Mouse (Mus musculus): ENCODE measurements at regions not wholly inside any gene's neighbourhood (a gene's known extent, or its start where the extent isn't known, plus 50 kb on each side); places are given as distances from the start of the nearest gene placed in this dataset.

DNA sequence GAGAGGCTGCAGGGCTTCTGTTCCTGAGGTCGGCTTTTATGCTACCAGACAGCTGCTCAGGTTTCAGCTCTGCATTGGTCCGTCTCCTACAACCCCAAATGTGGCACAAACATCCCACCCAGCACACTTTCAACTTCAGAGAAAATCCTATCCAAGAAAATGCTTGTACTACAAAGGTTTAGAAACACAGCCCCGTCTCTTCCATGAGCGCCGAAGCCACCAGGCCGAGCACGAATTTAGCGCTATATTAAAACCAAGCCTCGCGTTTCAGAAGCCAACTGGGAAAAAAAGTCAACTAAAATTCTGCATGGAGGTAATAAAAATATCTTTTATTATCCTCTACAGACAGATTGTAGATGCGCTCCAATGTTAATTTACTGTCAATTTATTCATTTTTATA, 198.4 kb downstream of the Rpap3 start:
- no peak overlapping the region for H3K4me3 ChIP-seq (ENCODE audit: control insufficient read depth in 1 of 2, insufficient read depth in 1 of 2, low read depth in 2 of 2, low read length in 2 of 2)
- H3K4me1 ChIP-seq (ENCODE audit: control insufficient read depth in 1 of 2, insufficient read depth in 2 of 2, low read length in 2 of 2) = peaks cover 0 to 3% of the 10 kb centered on the region in 2 experiments; a peak in 2 of 4 replicates
- H3K79me2 ChIP-seq (ENCODE audit: control insufficient read depth, insufficient read depth, low read length, poor library complexity) = no peaks in the 10 kb centered on the region
- H3K9me3 ChIP-seq (replicated peaks; ENCODE audit: insufficient read depth, low read length) = no peaks in the 10 kb centered on the region
- H3K27me3 ChIP-seq (ENCODE audit: control insufficient read depth in 1 of 2, insufficient read depth in 2 of 2, low read length in 2 of 2) = peaks cover 0 to 2% of the 10 kb centered on the region in 2 experiments; a peak in 1 of 4 replicates
- H3K9ac ChIP-seq (ENCODE audit: control insufficient read depth, low read depth, low read length, poor library complexity, severe bottlenecking) = no peak overlapping the region
- no peak overlapping the region for H3K27ac ChIP-seq (ENCODE audit: control insufficient read depth, low read depth, low read length)
- H3K36me3 ChIP-seq (ENCODE audit: control insufficient read depth in 1 of 2, insufficient read depth in 2 of 2, low read length in 2 of 2) = peaks cover 0 to 2% of the 10 kb centered on the region in 2 experiments; a peak in 1 of 4 replicates
- TF ChIP-seq SIN3A (IDR thresholded peaks at IDR 0.05; ENCODE audit: low read length) = no peak
- no peak for TF ChIP-seq UBTF (IDR thresholded peaks at IDR 0.05; ENCODE audit: borderline replicate concordance, insufficient read depth, low read depth, low read length)
- TF ChIP-seq MAFK (IDR thresholded peaks at IDR 0.05; ENCODE audit: borderline replicate concordance, low read depth, low read length) = no peak
- no peak for TF ChIP-seq POLR2AphosphoS5 (IDR thresholded peaks at IDR 0.05; ENCODE audit: borderline replicate concordance, low read depth, low read length)
- TF ChIP-seq USF1 (IDR thresholded peaks at IDR 0.05; ENCODE audit: low read depth, low read length) = no peak
- no peak for TF ChIP-seq CHD2 (IDR thresholded peaks at IDR 0.05; ENCODE audit: low read length)
- no peak for TF ChIP-seq GABPA (IDR thresholded peaks at IDR 0.05; ENCODE audit: low read depth, low read length)
- TF ChIP-seq ETS1 (IDR thresholded peaks at IDR 0.05; ENCODE audit: low read depth, low read length) = no peak
- no peak for TF ChIP-seq TBP (IDR thresholded peaks at IDR 0.05; ENCODE audit: low read depth, low read length)
- no peak for TF ChIP-seq MYB (IDR thresholded peaks at IDR 0.05; ENCODE audit: low read depth, low read length)
- no peak for TF ChIP-seq ELF1 (IDR thresholded peaks at IDR 0.05; ENCODE audit: low read depth, low read length)
- DNase-seq (ENCODE audit: low read depth, low spot score) = no peak

GRCm38 (mm10) chr15:97505715-97506114, 199.9 kb downstream of the Rpap3 start:
- H3K9me3 ChIP-seq (replicated peaks; ENCODE audit: insufficient read depth, low read length) = no peaks in the 10 kb centered on the region
- TF ChIP-seq MAFK (IDR thresholded peaks at IDR 0.05; ENCODE audit: borderline replicate concordance, low read depth, low read length) (no peak), POLR2A (IDR thresholded peaks at IDR 0.05; ENCODE audit: control insufficient read depth in 1 of 2, insufficient read depth in 1 of 2, low read depth in 1 of 2, low read length in 2 of 2, poor library complexity in 1 of 2) (no peak), HCFC1 (IDR thresholded peaks at IDR 0.05; ENCODE audit: low read depth, low read length) (no peak), CHD1 (IDR thresholded peaks at IDR 0.05; ENCODE audit: low read depth, low read length) (no peak), USF1 (IDR thresholded peaks at IDR 0.05; ENCODE audit: low read depth, low read length) (no peak), ZC3H11A (IDR thresholded peaks at IDR 0.05; ENCODE audit: low read depth, low read length) (no peak), MAX (IDR thresholded peaks at IDR 0.05; ENCODE audit: low read length) (no peak), NRF1 (IDR thresholded peaks at IDR 0.05; ENCODE audit: insufficient read depth, low read depth, low read length, poor library complexity, severe bottlenecking) (no peak), MXI1 (IDR thresholded peaks at IDR 0.05; ENCODE audit: low read depth, low read length) (no peak)

More at GRCm38 (mm10) chr15:97505715-97506114, 199.9 kb downstream of the Rpap3 start:
- H3K4me1 ChIP-seq (ENCODE audit: control insufficient read depth in 1 of 2, insufficient read depth in 2 of 2, low read length in 2 of 2) = peaks cover 0 to 13% of the 10 kb centered on the region in 2 experiments; a peak in 2 of 4 replicates
- DNase-seq (ENCODE audit: low read depth, low spot score) = no peak
- no peak overlapping the region for H3K9ac ChIP-seq (ENCODE audit: control insufficient read depth, low read depth, low read length, poor library complexity, severe bottlenecking)
- H3K36me3 ChIP-seq (ENCODE audit: control insufficient read depth in 1 of 2, insufficient read depth in 2 of 2, low read length in 2 of 2) = peaks cover 0 to 10% of the 10 kb centered on the region in 2 experiments; a peak in 2 of 4 replicates
- no peak overlapping the region for H3K27ac ChIP-seq (ENCODE audit: control insufficient read depth, low read depth, low read length)
- H3K27me3 ChIP-seq (ENCODE audit: control insufficient read depth in 1 of 2, insufficient read depth in 2 of 2, low read length in 2 of 2) = peaks cover 0 to 2% of the 10 kb centered on the region in 2 experiments; a peak in 1 of 4 replicates
- H3K79me2 ChIP-seq (ENCODE audit: control insufficient read depth, insufficient read depth, low read length, poor library complexity) = no peaks in the 10 kb centered on the region
- H3K4me3 ChIP-seq (ENCODE audit: control insufficient read depth in 1 of 2, insufficient read depth in 1 of 2, low read depth in 2 of 2, low read length in 2 of 2) = no peak overlapping the region

Measured in MEL (cell line).